Mouse (Mus musculus) 3T3-L1 (cell line): ENCODE results near the gene Pbx1.
A peak's percentile ranks its signal among the peaks of the same experiment; 100 is the strongest.

Experiments used
- DNase-seq: peaks from one replicate; pipeline ENCODE4 v3.0.0-alpha.2; 2015; ENCODE audit warnings: low read depth, low spot score

Pbx1 gene

DNA sequence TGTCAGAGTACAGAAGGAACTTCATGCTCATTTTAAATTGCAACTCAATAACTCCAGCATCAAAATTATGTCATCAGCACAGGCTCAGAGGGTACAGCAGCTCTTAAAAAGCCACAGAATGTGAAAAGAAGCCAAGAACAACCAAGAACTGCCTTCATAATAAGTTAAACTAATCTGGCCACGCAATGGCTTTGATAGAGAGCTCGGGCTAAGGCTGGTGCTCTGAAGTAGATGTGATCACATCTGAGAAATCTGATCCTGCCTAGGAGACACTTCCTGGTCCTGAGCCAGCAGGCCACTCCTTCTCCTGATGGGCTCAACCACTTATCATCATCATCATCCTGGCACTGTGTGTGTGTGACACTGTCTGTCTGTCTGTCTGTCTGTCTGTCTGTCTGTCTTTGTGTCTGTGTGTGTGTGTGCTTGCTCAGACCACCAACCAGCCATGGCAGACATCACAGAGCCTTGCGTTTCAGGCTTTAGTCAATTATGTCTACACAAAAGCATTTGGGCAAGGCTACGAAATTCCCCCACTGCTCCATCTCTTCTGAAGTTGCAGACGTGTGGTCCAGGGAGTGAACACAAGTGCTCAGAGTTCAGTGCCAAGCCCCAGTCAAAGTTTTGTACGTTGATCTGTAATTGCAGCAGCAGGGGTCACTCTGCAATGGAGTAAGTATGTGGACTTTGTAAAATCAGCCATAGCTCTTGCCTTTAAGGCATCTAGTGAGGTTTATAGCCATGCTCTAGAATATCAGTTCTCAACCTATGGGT lies 203.1 kb downstream of the Pbx1 start:
- peak; percentile 85 for DNase-seq

DNA sequence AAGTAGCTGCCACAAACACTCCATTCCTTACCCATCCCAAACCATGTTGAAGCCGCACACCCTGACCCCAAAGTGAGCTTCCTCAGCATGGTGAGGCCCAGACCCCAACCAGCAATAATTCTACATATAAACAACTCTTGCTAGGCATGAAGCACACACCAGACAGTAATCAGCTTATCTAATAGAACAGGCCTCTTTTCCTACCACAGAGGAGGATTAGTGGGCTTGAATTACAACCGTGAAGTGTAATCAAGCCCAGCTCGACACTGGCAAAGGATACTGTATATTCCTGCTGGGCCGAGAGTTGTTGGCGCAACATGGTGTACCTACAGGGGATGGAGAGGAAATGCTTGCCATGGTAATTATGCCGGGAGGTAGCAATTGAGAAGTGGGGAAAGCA lies 205.9 kb downstream of the Pbx1 start:
- DNase-seq, result no peak

DNA sequence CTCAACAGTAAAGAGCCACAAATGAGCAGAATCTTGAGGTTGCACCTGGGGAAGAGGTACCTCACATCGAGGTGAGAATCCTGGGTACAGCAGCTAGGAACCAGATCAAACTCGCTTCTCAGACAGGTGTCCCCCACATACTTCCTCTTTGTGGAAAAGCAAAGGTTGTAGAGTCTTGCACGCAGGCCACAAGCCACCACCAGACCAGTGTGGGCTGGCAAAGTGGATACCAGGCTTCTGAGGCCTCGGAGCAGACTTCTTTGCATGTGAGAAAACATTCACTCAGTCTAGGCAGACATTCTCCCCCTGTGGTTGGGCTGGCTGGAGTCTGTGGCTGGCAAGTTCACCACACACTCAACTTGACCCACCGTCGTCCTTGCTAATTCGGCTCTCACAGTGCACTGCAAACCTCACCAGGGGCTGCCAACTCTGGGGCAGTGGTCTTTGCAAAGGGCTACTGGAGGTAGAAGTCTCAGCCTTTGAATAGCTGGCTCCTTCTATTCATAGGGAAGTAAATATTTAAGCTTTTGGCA lies 206.4 kb downstream of the Pbx1 start:
- DNase-seq, result no peak

DNA sequence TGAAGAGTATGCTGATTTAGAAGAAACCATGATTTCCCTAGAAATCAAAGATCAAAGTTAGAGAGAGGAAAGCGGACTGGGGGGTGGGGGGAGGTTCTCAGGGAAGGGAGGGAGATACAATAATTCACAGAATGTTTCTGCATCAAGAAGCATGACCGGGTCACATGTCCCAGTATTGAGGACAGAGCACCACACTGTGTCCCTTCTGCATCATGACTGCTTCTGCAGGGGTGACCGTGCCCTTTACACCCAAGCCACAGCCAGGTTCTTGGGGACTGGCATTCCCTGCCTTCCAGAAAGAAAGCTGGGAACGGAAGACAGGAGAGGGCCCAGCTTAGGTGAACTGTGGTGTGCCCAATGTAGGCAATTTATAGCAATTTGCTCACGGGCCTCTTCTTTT lies 207.9 kb downstream of the Pbx1 start:
- DNase-seq, result no peak

DNA sequence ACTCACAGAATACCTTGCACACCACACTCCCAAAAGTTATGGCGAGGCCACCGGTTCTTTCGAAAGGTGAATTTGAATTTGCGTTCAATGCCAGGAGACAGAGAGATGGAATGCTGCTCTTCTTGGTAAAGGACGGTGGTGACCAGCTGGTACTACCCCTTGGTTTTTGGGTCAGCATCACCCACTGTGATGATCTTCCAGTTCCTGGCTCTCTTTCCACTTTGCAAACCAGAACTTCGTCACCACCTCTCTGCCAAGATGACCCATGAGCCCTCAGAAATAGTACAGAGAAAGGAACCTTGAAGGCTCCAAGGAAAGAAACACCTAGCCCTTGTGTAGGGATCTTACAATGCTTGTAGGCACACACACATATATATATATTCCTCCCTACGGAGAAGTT lies 209.3 kb downstream of the Pbx1 start:
- DNase-seq, result no peak

DNA sequence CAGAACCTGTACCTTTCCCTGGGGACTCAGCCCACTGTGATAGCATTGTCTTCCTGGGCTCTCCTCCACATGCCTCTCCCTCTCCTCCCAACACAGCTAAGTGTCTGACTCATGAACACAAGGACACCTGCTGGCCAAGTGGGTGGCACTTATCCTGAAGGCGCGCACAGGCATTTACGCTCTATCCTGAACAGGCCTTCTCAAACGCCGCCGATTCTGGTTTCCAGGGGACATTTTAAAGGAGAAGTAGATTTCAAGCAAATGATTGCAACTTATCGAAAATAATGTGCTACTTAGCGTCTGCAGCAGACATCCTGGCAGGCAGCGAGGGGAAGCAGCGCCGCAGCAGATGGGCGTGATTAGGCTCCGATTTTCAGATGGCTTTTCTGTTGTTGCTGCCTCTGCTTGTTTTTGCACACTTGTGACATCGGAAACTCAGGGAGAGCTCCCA lies 211.0 kb downstream of the Pbx1 start:
- DNase-seq, result no peak

DNA sequence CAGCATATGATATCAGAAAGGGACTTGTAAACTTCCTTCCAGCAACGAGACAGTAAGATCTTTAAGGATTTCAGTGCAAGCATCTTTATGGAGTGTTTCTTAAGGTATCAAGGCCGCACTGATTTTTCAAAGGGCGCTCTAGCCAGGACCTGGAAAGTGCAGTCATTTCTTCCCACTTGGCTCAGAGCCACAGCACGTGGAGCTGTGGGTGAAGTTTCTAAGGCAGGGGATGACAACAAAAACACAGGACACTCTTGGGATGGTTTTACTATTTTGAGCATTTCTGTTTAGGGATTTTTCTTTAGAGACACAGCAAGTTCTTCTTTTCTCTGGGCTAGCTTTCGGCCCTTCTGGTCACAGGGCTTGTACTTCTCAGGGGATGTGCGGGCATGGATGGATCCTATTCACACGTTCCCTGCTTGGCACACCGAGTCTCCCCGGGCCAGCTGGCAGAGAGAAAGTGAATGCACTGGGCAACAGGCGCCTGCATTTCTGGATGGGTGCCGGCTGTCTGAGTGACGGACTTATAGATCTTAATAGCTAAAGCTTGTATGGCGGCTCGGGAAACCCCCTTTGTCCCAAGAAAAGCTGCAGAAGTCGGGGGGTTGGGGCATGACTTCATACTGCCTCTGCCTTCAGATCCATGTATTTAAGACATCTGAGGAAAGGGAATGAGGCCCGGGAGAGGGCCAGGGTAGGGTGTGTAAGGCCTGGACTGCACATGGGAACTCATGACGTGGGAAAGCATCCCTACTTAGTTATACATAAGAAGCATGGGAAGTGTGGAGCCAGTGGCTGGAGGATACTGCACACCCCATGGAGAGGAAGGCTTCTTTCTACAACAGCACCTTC lies 215.9 kb downstream of the Pbx1 start:
- DNase-seq, result no peak

DNA sequence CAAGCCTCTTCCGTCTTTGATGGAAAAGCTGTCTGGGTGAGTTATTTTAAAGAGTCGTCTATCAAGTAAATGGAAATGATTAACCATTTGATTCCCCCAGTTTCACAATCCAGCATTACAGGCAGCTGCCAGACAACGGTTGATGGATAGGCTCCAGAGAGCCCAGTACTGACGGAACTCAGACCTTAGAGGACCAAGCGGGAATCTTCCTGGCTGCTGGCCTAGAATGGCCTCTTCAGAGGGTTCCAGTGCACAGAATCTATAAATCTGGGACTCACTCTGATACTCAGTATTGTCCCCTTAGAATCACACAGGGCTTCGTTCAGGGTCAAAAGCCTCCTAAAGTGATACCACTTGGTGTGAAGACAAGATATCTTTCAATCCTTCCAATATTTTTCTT lies 216.6 kb downstream of the Pbx1 start:
- no peak for DNase-seq

DNA sequence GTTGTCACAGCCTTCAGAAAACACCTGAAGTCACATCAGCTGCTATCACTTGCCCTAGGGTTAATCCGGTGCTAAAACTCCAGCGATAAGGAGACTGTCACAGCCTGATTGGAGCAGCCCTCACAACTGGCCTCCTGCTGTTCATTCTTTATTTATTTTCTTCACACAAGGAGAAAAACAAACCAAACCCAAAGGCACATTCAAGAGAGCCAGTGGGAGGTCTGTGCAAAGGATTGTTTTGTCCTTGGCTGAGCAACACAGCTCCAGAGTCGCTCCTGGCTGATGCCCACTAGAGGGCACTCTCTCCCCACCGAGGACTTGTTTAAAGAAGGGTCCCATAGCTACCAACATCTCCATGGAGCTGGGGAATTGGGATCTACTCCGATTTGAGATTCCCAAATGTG lies 218.0 kb downstream of the Pbx1 start:
- peak; percentile 84 for DNase-seq

DNA sequence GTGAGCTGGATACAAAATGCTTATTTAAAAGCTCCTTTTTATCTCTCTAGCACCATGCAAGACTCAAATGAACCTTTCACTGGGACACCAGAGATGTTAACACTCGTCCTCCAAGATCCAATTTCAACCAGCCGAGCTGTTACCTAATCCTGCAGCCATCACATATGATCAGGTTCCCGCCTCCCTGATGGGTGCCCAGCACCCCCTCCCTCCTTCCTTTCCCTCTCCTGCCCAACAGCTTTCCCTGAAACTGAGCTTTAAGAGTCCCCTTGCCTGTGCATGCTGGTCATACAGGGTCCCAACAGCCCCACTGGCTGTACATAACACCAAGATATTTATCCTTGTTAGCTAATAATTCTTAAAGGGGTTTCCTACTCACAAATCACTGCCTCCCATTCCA lies 218.5 kb downstream of the Pbx1 start:
- no peak for DNase-seq

DNA sequence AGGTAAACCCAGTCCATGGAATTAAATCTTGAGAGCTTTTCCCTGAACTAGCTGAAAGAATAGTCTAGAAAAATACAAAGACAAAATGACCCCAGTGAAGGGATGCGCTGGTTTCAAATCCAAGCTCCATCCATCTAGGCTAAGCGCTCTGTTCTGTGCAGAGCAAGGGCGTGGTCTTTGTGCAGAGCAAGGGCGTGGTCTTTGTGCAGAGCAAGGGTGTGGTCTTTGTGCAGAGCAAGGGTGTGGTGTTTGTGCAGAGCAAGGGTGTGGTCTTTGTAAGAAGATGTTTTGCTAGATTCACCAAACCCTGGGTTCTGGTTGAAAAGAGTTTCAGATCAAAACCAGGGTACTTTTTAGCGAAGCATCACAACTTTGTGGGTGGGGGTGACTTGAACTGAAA lies 221.7 kb downstream of the Pbx1 start:
- no peak for DNase-seq

DNA sequence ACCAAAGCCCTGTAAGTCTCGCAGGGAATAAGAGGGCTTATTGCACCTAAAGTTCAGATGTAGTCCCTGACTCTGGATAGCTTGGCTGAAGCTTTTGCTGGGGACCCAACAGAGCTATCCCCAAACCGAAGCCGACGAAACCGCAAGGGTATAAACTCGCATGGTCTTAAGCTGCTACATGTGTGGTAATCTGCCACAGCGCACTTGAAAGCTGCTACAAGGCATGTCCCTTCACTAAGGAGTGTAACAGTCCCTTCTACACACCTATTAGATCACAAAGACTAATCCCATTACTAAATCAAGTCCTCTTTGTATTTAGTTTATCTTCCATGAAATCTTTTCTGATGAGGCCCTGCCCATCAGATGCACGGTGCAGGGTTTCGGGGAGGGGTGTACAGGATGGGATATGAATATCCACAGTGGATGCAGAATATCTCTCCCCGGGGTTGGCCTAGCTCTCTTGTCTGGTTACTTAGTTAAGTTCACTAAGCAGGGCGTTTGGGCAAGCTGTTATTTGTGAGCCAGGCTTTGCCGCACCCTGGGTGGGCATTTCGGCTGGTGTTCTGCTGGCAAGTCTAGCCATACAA lies 231.4 kb downstream of the Pbx1 start:
- DNase-seq, result no peak

DNA sequence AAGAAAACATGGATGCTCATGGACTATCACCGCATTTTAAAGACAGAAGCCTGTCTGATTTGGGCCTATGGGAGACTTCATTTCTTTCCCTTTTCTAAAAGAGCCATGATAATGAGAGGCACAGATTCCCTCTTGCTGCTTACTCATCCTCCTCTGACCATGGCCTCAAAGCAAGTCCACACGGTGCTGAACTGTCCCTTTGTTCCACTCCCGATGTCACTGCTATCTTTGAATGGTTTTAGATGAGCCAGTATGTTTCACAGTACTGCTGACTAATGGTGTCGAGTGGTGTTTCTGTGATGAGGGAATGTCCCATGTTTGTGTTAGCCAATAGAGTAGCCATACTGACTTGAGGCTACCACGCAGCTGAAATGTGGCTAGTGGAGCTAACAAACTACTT lies 233.8 kb downstream of the Pbx1 start:
- DNase-seq, result no peak

DNA sequence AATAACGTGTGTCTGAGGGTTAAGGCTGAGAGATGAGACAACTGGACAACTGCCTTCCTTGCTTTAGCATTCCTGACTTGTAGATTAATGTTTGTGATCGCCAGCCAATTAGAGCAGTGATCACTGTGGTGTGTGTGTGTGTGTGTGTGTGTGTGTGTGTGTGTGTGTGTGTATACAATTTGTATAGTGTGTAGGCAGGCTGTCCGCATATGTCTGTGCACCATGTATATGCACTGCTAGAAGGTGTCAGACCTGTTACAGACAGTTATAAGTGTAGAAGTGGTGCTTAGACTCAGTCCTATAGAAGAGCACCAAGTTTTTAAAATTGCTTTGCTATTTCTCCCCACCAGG lies 234.2 kb downstream of the Pbx1 start:
- DNase-seq, result no peak

DNA sequence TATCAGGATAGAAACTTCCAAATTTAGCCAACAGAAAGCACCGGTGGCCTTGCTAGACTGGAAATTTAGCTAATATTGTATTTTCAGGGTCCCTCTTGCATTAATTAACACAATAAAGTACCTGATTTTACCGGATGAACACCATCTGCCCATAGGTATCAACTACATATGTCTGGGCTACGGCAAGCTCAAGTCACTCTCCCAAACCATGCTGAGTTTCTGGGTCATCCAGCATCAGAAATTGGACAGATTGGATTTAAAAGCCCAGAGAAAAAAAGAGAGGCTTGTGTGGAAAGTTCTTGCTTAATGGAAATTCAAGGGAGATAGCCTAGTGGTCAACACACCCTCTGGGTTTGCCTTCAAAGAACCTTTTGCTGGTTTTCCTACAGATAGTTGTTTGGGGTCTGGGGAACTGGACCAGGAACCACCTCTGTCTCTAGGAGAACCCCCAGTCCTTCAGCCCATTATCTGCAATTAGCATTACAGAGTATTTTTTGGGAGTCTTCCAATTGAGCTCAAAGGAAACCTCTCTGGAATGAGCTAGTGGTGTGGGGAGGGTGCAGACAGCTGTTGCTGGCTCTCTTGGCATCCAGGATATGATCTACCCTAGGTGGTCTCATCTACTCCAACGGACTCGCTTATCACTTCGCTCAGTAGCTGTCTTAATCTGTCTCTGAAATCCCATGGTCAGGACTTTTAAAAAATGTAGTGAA lies 234.7 kb downstream of the Pbx1 start:
- no peak for DNase-seq

DNA sequence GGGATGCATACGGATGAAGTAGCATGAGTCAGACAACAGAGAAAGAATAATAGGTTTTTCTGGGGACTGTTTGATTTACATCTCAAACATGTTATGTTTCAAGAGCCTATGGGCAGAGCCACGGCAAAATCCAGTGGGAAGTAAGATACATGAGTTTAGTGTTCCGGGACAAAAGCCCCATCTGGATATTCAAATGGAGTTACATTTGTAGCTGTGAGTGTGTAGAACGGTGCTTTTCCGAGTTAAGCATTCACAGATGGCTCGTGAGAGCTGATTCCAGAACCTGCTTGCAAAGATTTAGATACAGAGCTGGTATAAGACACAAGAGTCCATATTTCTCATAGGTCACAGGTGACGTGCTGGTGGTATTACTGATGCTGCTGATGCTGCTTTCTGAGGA lies 238.7 kb downstream of the Pbx1 start:
- no peak for DNase-seq

DNA sequence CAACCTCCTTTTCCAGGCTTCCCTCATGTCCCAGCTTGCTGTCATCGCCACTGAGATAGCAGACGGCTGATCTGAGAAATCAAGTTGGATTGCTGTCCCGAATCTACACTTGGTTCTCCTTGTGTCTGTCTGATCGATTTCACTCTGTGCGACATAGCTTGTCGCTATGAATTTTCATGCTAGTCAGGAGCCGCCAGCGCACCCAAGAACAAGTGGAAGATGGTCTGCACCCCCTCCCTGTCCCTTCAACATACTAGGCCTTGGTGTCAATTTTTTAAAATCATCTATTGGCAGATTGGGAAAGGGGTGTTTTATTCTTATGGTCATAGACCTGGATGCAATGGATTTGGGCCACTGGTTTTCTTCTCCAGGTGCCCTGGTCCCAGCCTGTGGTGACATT lies 249.3 kb downstream of the Pbx1 start:
- no peak for DNase-seq

DNA sequence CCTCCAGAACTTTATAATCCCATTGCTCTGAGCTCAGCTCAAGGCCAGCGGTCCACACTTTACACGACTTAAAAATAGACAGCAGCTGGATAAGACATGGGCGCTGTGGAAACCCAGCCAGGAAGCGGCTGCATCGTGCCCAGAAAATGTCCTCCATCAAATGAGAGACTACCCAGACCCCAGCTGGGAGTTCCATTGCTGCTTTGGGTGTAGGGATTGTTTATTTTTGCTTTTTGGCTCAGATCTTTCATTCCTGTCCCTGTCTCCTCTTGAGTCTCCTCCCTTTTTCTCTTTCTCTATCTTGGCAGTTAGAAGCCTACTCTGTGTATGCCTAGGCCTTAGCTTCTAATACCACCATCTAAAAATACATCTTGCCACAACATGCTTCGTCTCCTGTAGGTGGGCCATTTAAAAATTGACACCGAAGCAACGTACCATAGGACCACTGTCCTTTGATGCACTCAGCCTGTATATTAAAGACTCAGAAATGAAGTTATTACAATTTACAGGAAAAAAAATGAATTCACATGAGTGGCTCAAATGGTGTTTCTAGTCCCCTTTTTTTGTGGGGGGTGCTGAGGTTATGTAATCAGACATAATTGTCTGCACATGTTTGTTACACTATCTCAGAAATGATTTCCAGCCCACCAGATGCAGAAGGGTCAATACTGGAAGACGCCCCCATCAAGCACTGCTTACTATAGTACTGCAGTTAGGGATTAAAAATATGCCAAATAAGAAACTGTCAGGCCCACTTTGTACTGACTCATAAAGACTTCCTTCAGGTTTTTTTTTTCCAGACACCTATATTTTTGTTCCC lies 251.2 kb downstream of the Pbx1 start:
- DNase-seq, result peak; percentile 8

DNA sequence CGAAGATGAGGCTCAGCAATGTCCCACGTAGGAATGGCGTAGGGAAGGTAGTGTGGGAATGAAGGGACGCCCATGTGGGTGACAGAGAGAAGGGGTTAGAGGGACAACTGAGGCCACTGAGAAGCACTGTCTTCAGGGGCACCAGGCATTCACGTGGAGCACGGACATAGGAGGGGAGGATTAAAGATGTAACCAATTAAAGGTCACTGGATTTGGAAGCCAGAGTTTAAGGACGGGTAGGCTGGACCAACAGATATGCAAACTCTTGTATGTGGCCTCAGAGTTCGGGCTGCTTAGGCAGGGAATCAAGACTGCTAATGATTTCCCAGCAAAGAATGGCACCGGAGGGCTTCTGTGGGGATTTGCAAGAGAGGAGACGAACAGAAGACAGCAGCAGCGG lies 252.4 kb downstream of the Pbx1 start:
- DNase-seq, result no peak

DNA sequence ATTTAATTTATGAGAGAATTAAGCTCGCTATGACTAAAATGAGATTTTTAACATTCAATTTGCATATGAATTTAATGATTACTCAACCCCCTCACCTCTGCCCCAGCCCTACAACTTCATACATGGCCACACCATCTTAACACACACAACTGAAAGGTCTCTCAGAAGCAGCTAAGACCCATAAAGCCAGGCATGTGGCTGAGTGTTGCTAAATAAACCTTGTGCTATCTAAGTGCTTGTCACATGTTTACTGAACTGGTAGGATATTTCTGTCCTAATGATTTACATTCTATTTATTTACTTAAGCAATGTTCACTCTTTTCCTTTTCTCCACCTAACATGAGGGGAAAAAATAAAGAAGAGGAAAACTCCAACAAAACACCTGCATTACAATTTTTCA lies 253.5 kb downstream of the Pbx1 start:
- no peak for DNase-seq

DNA sequence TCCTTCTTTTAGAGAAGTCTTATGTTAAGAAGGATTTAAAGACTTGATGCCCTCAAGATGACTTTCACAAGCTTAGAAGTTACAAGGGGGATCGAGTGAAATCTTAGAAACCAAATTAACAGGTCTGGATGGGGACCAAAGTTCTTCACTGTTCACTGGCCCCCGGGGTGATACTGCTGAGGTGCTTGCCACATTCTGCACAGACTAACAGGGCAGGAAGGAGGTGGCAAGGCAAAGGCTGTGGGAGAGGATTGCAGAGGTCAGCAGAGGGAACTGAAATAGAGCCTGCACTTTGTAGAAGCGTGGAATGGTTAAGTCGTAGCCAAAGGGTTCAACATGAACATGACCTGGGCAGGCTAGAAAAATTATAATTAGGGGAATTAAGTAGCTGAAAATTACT lies 256.5 kb downstream of the Pbx1 start:
- no peak for DNase-seq
